Mouse (Mus musculus): Measurements from ENCODE around the gene Kntc1. TPM values are rescaled to one million over a fixed set of nuclear protein-coding genes. Genes with fewer than 3 reads are reported as not detected.
"Not testable (repeated sequence)": the region's sequence is repeated elsewhere in the genome, so short reads cannot be mapped to it uniquely, and the experiment has no call there.

The Kntc1 gene
- polyA plus RNA-seq (2015; fragmentation: Nextera tagmentation; extraction: Ambion mirVana) = 30.3 and 32.3 TPM in 2 replicates

GRCm38 (mm10) chr5:123749065-123750064 is at the start of gene Kntc1, which contains the start of gene Rsrc2:
TSS of gene Kntc1 (plus strand) at chr5:123749716.
TSS of gene Rsrc2 (minus strand) at chr5:123749414.
- Histone ChIP-seq H3K27ac (peak within 1 kb of the TSS; percentile 99), H3K9ac (peak within 1 kb of the TSS; percentile 78), H3K4me2 (peak within 1 kb of the TSS; percentile 69), H3K4me3 (peak within 1 kb of the TSS; percentile 66), H3K9me3 (no peaks in the 10 kb centered on the region), H3K4me1 (peaks cover 34% of the 10 kb centered on the region), H3K36me3 (peaks cover 6% of the 10 kb centered on the region), H3K27me3 (no peaks in the 10 kb centered on the region)
- WGBS = 1% methylated on average over 63 of the region's 63 CpGs
- peak; percentile 99 for ATAC-seq (ENCODE audit: borderline replicate concordance, extremely low read depth, low FRiP score, low TSS enrichment)

- H3K27me3 ChIP-seq = no peaks in the 10 kb centered on the region
- H3K27ac ChIP-seq = no peak overlapping the region
- no peak overlapping the region for H3K4me3 ChIP-seq
- H3K36me3 ChIP-seq = peaks cover 67% of the 10 kb centered on the region
- H3K9ac ChIP-seq = no peak overlapping the region
- ATAC-seq (ENCODE audit: borderline replicate concordance, extremely low read depth, low FRiP score, low TSS enrichment) = 0 out of 2 replicates have a peak, but pooled peaks have one; percentile 24
- no peak overlapping the region for H3K4me2 ChIP-seq
- peaks cover 7% of the 10 kb centered on the region; the same call in 1 of the 2 replicates for H3K4me1 ChIP-seq
- H3K9me3 ChIP-seq = no peaks in the 10 kb centered on the region
- WGBS = 55% methylated on average over 11 of the region's 11 CpGs
These were observed 48.9 kb upstream of the Kntc1 start for GRCm38 (mm10) chr5:123700625-123701024.

- no peaks in the 10 kb centered on the region for H3K4me1 ChIP-seq
- no peak overlapping the region for H3K9ac ChIP-seq
- H3K4me3 ChIP-seq = no peak overlapping the region
- no peaks in the 10 kb centered on the region for H3K27me3 ChIP-seq
- no peaks in the 10 kb centered on the region for H3K9me3 ChIP-seq
- WGBS = 90% methylated on average over 12 of the region's 12 CpGs
- ATAC-seq (ENCODE audit: borderline replicate concordance, extremely low read depth, low FRiP score, low TSS enrichment) = no peak
- H3K27ac ChIP-seq = no peak overlapping the region
- H3K36me3 ChIP-seq = peaks cover 92% of the 10 kb centered on the region
- no peak overlapping the region for H3K4me2 ChIP-seq
These were observed 40.9 kb upstream of the Kntc1 start for GRCm38 (mm10) chr5:123708598-123708997.

- ATAC-seq (ENCODE audit: borderline replicate concordance, extremely low read depth, low FRiP score, low TSS enrichment) = no peak
These were observed 39.9 kb upstream of the Kntc1 start for GRCm38 (mm10) chr5:123709571-123709970.

GRCm38 (mm10) chr5:123713782-123714181 is 35.7 kb upstream of the Kntc1 start:
- ATAC-seq (ENCODE audit: borderline replicate concordance, extremely low read depth, low FRiP score, low TSS enrichment) = no peak
- H3K9ac ChIP-seq = no peak overlapping the region
- H3K27me3 ChIP-seq = no peaks in the 10 kb centered on the region
- no peak overlapping the region for H3K27ac ChIP-seq
- no peak overlapping the region for H3K4me2 ChIP-seq
- H3K4me3 ChIP-seq = no peak overlapping the region
- WGBS = 93% methylated on average over 6 of the region's 6 CpGs
- H3K4me1 ChIP-seq = peaks cover 17% of the 10 kb centered on the region
- H3K9me3 ChIP-seq = no peaks in the 10 kb centered on the region
- H3K36me3 ChIP-seq = peaks cover 75% of the 10 kb centered on the region

More at GRCm38 (mm10) chr5:123709571-123709970, 39.9 kb upstream of the Kntc1 start:
- Histone ChIP-seq H3K36me3 (peaks cover 93% of the 10 kb centered on the region), H3K27ac (no peak overlapping the region), H3K4me1 (no peaks in the 10 kb centered on the region), H3K27me3 (no peaks in the 10 kb centered on the region), H3K4me3 (no peak overlapping the region), H3K9me3 (no peaks in the 10 kb centered on the region), H3K9ac (no peak overlapping the region), H3K4me2 (no peak overlapping the region)
- 42% methylated on average over 4 of the region's 4 CpGs for WGBS

DNA sequence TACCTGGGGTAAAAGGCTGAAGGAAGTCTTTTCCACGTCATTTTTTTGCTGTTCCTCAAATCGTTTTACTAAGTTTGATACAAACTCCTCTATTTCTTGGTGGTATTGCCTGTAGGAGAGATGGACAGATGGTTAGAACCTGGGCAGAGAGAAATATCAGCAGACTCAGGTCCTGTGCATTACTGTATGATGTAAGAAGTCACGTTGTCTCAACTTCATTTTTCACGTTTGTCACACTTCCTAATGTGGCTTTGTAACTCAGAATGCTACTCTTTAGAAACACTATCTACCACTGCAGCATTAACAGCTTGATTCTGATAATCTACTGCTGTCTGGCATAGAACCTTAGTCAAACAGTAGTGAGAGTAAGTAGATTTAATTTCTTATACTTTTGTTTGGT is 34.9 kb upstream of the Kntc1 start:
- Histone ChIP-seq H3K9me3 (no peaks in the 10 kb centered on the region), H3K4me3 (no peak overlapping the region), H3K27ac (no peak overlapping the region), H3K9ac (no peak overlapping the region), H3K4me1 (peaks cover 25% of the 10 kb centered on the region), H3K27me3 (no peaks in the 10 kb centered on the region), H3K36me3 (peaks cover 67% of the 10 kb centered on the region), H3K4me2 (no peak overlapping the region)
- ATAC-seq (ENCODE audit: borderline replicate concordance, extremely low read depth, low FRiP score, low TSS enrichment) = no peak
- WGBS = 79% methylated on average over 4 of the region's 4 CpGs

GRCm38 (mm10) chr5:123720328-123721311 is 28.9 kb upstream of the Kntc1 start, which contains the start of gene Zcchc8:
TSS of gene Zcchc8 (minus strand) at chr5:123721100.
- H3K36me3 ChIP-seq = peaks cover 11% of the 10 kb centered on the region
- peak within 1 kb of the TSS; percentile 86 for H3K9ac ChIP-seq
- ATAC-seq (ENCODE audit: borderline replicate concordance, extremely low read depth, low FRiP score, low TSS enrichment) = peak; percentile 100
- H3K4me2 ChIP-seq = peak within 1 kb of the TSS; percentile 66
- no peaks in the 10 kb centered on the region for H3K9me3 ChIP-seq
- no peaks in the 10 kb centered on the region for H3K27me3 ChIP-seq
- H3K4me3 ChIP-seq = peak within 1 kb of the TSS; percentile 77
- H3K4me1 ChIP-seq = peaks cover 25% of the 10 kb centered on the region
- peak within 1 kb of the TSS; percentile 83 for H3K27ac ChIP-seq
- under 1% methylated on average over 83 of the region's 83 CpGs for WGBS

DNA sequence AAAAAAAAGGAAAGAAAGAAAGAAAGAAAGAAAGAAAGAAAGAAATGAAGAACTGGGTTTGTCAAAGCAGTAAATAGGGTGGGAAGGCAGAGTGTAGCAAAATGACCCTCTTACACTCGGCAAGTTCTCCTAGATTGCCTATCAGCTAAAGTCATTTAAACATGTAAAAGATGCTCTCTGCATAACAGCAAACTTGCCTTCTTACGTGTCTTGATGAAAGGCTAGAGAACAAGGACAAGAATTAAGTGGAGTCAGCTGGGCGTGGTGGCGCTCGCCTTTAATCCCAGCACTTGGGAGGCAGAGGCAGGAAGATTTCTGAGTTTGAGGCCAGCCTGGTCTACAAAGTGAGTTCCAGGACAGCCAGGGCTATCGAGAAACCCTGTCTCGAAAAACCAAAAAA is 25.7 kb upstream of the Kntc1 start:
- not testable (repeated sequence) for H3K27me3 ChIP-seq; H3K27ac ChIP-seq; H3K4me2 ChIP-seq; ATAC-seq (ENCODE audit: borderline replicate concordance, extremely low read depth, low FRiP score, low TSS enrichment); H3K4me1 ChIP-seq; H3K9me3 ChIP-seq; H3K9ac ChIP-seq; H3K4me3 ChIP-seq
- H3K36me3 ChIP-seq = peaks cover 16% of the 10 kb centered on the region
- WGBS = 85% methylated on average over 7 of the region's 7 CpGs

- Histone ChIP-seq H3K4me3 (no peak overlapping the region), H3K4me1 (no peaks in the 10 kb centered on the region), H3K27me3 (no peaks in the 10 kb centered on the region), H3K4me2 (no peak overlapping the region), H3K36me3 (peaks cover 80% of the 10 kb centered on the region), H3K9me3 (no peaks in the 10 kb centered on the region), H3K27ac (no peak overlapping the region), H3K9ac (no peak overlapping the region)
- no peak for ATAC-seq (ENCODE audit: borderline replicate concordance, extremely low read depth, low FRiP score, low TSS enrichment)
- WGBS = 94% methylated on average over 2 of the region's 2 CpGs
These were observed 18.5 kb upstream of the Kntc1 start for GRCm38 (mm10) chr5:123730981-123731380.

GRCm38 (mm10) chr5:123744358-123744757 is 5.2 kb upstream of the Kntc1 start:
- Histone ChIP-seq H3K4me2 (no peak overlapping the region), H3K36me3 (peaks cover 45% of the 10 kb centered on the region), H3K27ac (no peak overlapping the region), H3K4me3 (no peak overlapping the region), H3K9ac (no peak overlapping the region), H3K4me1 (peaks cover 18% of the 10 kb centered on the region), H3K9me3 (no peaks in the 10 kb centered on the region), H3K27me3 (no peaks in the 10 kb centered on the region)
- WGBS = 78% methylated on average over 2 of the region's 2 CpGs
- no peak for ATAC-seq (ENCODE audit: borderline replicate concordance, extremely low read depth, low FRiP score, low TSS enrichment)

DNA sequence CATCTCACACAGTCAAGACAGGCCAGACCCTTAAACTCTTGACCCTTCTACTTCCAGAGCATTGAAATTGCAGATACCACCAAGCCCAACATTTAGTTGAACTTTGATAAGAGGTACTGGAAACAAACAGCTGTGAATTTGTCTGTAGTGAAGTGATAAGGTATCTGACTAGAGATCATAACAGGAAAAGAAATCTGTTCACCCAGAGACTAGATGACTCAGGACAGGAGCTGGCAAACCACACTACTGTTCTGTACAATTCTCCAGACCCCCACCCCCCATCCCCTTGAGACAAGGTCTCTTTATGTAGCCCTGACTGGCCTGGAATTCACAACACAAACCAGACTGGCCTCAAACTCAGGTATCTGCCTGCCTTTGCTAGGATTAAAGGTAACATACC is 3.3 kb upstream of the Kntc1 start:
- ATAC-seq (ENCODE audit: borderline replicate concordance, extremely low read depth, low FRiP score, low TSS enrichment) = no peak
- H3K36me3 ChIP-seq = peaks cover 29% of the 10 kb centered on the region
- H3K27me3 ChIP-seq = no peaks in the 10 kb centered on the region
- H3K4me2 ChIP-seq = peak overlapping the region; percentile 69
- H3K27ac ChIP-seq = no peak overlapping the region
- peaks cover 32% of the 10 kb centered on the region for H3K4me1 ChIP-seq
- H3K4me3 ChIP-seq = no peak overlapping the region
- no peaks in the 10 kb centered on the region for H3K9me3 ChIP-seq
- H3K9ac ChIP-seq = 0 out of 2 replicates have a peak overlapping the region, but pooled peaks have one; percentile 5
